Mouse (Mus musculus) lung, postnatal 36 days (tissue): ENCODE measurements around the gene Mta3.
A peak's percentile ranks its signal among the peaks of the same experiment; 100 is the strongest.

Experiments used
- DNase-seq: peaks from one replicate; pipeline ENCODE4 v3.0.0; 2022; ENCODE audit warnings: mixed read lengths

Gene Mta3

GRCm38 (mm10) chr17:83767064-83767463 is 61.1 kb downstream of the Mta3 start:
- DNase-seq: no peak

- DNase-seq: no peak
Observed at GRCm38 (mm10) chr17:83768309-83768708, 62.3 kb downstream of the Mta3 start.

- DNase-seq: no peak
Observed at GRCm38 (mm10) chr17:83770371-83770770, 64.4 kb downstream of the Mta3 start.

GRCm38 (mm10) chr17:83770931-83771330 is 65.0 kb downstream of the Mta3 start:
- no peak for DNase-seq

GRCm38 (mm10) chr17:83772110-83772509 is 66.1 kb downstream of the Mta3 start:
- no peak for DNase-seq

GRCm38 (mm10) chr17:83772711-83773110 is 66.7 kb downstream of the Mta3 start:
- peak; percentile 21 for DNase-seq

- no peak for DNase-seq
Observed at GRCm38 (mm10) chr17:83776965-83777364, 71.0 kb downstream of the Mta3 start.

GRCm38 (mm10) chr17:83777462-83778051 is 71.6 kb downstream of the Mta3 start:
- DNase-seq: no peak

GRCm38 (mm10) chr17:83780228-83780627 is 74.3 kb downstream of the Mta3 start:
- DNase-seq: no peak

GRCm38 (mm10) chr17:83782740-83783139 is 76.8 kb downstream of the Mta3 start:
- no peak for DNase-seq

GRCm38 (mm10) chr17:83786418-83786817 is 80.5 kb downstream of the Mta3 start:
- no peak for DNase-seq

GRCm38 (mm10) chr17:83790158-83790557 is 84.2 kb downstream of the Mta3 start:
- no peak for DNase-seq

- no peak for DNase-seq
Observed at GRCm38 (mm10) chr17:83792388-83792787, 86.4 kb downstream of the Mta3 start.

- DNase-seq: no peak
Observed at GRCm38 (mm10) chr17:83795121-83795520, 89.2 kb downstream of the Mta3 start.

- peak; percentile 35 for DNase-seq
Observed at GRCm38 (mm10) chr17:83799506-83800050, 93.6 kb downstream of the Mta3 start.

- peak; percentile 91 for DNase-seq
Observed at GRCm38 (mm10) chr17:83803987-83804386, 98.0 kb downstream of the Mta3 start.

GRCm38 (mm10) chr17:83805078-83805477 is 99.1 kb downstream of the Mta3 start:
- no peak for DNase-seq

GRCm38 (mm10) chr17:83807345-83807744 is 101.4 kb downstream of the Mta3 start:
- peak; percentile 46 for DNase-seq

GRCm38 (mm10) chr17:83807778-83808398 is 101.9 kb downstream of the Mta3 start:
- peak; percentile 90 for DNase-seq

- DNase-seq: no peak
Observed at GRCm38 (mm10) chr17:83808476-83809098, 102.6 kb downstream of the Mta3 start.

- DNase-seq: peak; percentile 36
Observed at GRCm38 (mm10) chr17:83809197-83809829, 103.3 kb downstream of the Mta3 start.

GRCm38 (mm10) chr17:83810285-83810684 is 104.3 kb downstream of the Mta3 start:
- DNase-seq: no peak

GRCm38 (mm10) chr17:83812200-83812944 is 106.4 kb downstream of the Mta3 start:
- DNase-seq: no peak
